Mouse (Mus musculus) hindbrain, embryonic 16.5 days (tissue): Measurements from ENCODE around the gene Casz1. TPM values are rescaled to one million over a fixed set of nuclear protein-coding genes. Genes with fewer than 3 reads are reported as not detected.

Experiments used
- ATAC-seq: fragments of 200-750 bp; cut with Nextera tagmentation; 2 replicates; pipeline ENCODE4 v1.8.0; 2017; ENCODE audit warnings: moderate TSS enrichment, moderate library complexity
- H3K27ac ChIP-seq: fragments of 300-500 bp; sonication (generic); 2 replicates; pipeline ENCODE4 v1.5.1; 2014; ENCODE audit warnings: low read depth, mild to moderate bottlenecking, control low read depth, low read length, moderate library complexity
- H3K27me3 ChIP-seq: fragments of 300-500 bp; sonication (generic); replicated peaks from 2 replicates; pipeline ENCODE4 v1.6.1; 2014; ENCODE audit warnings: low read length; ENCODE audit not compliant: control insufficient read depth, insufficient read depth
- H3K36me3 ChIP-seq: fragments of 300-500 bp; sonication (generic); 2 replicates; pipeline ENCODE4 v1.6.1; 2014; ENCODE audit warnings: mild to moderate bottlenecking, low read length, moderate library complexity, mixed read lengths; ENCODE audit not compliant: control insufficient read depth, insufficient read depth
- H3K4me1 ChIP-seq: fragments of 300-500 bp; sonication (generic); 2 replicates; pipeline ENCODE4 v1.6.1; 2014; ENCODE audit warnings: low read depth, low read length; ENCODE audit not compliant: control insufficient read depth, insufficient read depth
- H3K4me2 ChIP-seq: fragments of 300-500 bp; sonication (generic); 2 replicates; pipeline ENCODE4 v1.6.1; 2014; ENCODE audit warnings: mild to moderate bottlenecking, low read length, control low read depth, moderate library complexity
- H3K4me3 ChIP-seq: fragments of 300-500 bp; sonication (generic); 2 replicates; pipeline ENCODE4 v1.5.1; 2014; ENCODE audit warnings: mild to moderate bottlenecking, low read length, control low read depth, moderate library complexity
- H3K9ac ChIP-seq: fragments of 300-500 bp; sonication (generic); 2 replicates; pipeline ENCODE4 v1.6.1; 2014; ENCODE audit warnings: low read depth, mild to moderate bottlenecking, control low read depth, low read length, moderate library complexity
- H3K9me3 ChIP-seq: fragments of 300-500 bp; sonication (generic); 2 replicates; pipeline ENCODE4 v1.6.1; 2014; ENCODE audit warnings: mild to moderate bottlenecking, low read length, moderate library complexity; ENCODE audit not compliant: control insufficient read depth
- WGBS: fragments of 180-500 bp; shearing (Covaris S2); extraction: QIAGEN DNeasy Blood & Tissue Kit; methylation state at CpG from one replicate; pipeline ENCODE4 v1.1.7; 2014; 5-methylcytosine and 5-hydroxymethylcytosine counted together
- polyA plus RNA-seq: library from polyadenylated mRNA; unstranded; fragments of >200 nt; fragmentation: Nextera tagmentation; extraction: Ambion mirVana; gene quantifications from 2 replicates; pipeline ENCODE4 v1.2.1, GENCODE M21; 2015

Casz1 gene
- 4.4 and 5.6 TPM in 2 replicates for polyA plus RNA-seq

DNA sequence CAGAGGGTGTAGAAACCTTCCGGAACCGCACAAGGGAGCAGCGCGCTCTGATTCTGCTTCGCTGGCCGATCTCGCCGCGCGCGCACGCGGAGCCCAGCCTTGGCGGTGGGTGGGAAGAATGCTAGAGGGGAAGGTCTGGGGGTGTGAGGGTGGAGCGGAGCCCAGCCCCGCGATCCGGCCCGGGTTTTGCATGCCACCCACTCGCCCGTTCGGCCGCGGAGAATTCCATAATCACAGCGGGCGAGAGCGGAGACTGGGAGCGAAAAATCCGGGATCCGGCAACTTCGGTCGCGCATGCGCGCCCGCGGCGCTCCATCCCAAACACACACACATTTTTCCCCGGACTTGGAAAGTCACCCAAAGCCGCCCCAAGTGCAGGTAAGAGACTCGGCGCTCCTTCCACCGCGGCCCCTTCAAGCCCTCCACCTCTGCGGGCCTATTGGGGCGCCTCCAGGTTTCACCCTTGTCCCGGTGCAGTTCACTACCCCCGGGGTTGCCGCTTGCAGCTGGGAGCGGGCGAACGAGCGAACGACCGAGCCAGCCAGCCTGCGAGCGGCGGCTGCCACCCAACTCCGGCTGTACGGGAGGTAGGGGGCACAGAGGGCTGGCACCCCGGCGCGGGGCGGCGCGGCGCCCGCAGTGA is at the start of gene Casz1:
Casz1 (plus strand) TSS at position 293 of the 643 bp plus-strand sequence.
- Histone ChIP-seq H3K9me3 (no peaks in the 10 kb centered on the region), H3K4me1 (peaks cover 28% of the 10 kb centered on the region), H3K27me3 (peaks cover 19% of the 10 kb centered on the region), H3K4me2 (peak within 1 kb of the TSS; percentile 99), H3K9ac (peak within 1 kb of the TSS; percentile 64), H3K27ac (no peak within 1 kb of the TSS), H3K4me3 (peak within 1 kb of the TSS; percentile 61), H3K36me3 (no peaks in the 10 kb centered on the region)
- WGBS: under 1% methylated on average over 68 of the region's 68 CpGs
- ATAC-seq: peak; percentile 85

DNA sequence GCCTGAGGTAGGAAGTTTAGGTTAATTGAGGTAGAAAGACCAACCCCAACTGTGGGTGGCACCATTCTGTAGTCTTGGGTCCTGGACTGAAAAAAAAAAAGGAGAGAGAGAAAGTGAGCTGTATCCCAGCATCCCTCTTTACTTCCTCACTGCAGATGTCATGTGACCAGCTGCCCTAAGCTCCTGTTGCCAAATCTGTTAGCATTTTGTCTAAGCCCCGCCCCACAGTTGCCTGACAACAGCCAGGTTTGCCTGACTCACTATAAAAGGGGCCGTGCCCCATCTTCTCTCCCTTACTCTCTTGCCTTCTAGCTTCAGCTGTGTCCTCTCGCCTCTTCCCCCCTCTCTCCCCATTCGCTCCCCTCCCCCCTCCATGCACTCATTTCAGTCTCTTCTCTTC is 45.4 kb upstream of the Casz1 start:
- Histone ChIP-seq H3K4me1 (no peaks in the 10 kb centered on the region), H3K36me3 (no peaks in the 10 kb centered on the region), H3K4me2 (no peak overlapping the region), H3K9me3 (no peaks in the 10 kb centered on the region), H3K27me3 (no peaks in the 10 kb centered on the region), H3K4me3 (no peak overlapping the region), H3K9ac (no peak overlapping the region), H3K27ac (no peak overlapping the region)
- WGBS: 36% methylated on average over 4 of the region's 4 CpGs
- ATAC-seq: no peak

DNA sequence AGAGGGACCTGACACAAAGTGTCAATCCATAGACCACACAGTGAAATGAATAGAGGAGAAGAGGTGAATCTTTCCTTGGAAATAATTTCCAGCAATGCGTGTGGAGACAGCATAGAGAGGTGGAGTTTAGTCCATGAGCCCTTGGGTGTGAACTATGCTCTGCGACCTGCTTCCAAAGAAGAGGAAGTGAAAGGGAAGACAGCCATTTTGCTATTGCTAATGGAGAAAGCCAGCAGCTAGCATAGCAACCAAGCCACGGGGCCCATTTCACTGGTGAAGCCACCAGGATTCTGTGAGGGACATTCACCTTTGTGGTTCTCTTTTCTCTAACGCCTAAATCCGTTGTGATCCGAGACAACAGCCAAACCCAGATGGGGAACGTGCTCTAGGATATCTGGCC is 44.1 kb upstream of the Casz1 start:
- WGBS: 90% methylated on average over 7 of the region's 7 CpGs
- Histone ChIP-seq H3K4me3 (no peak overlapping the region), H3K27me3 (no peaks in the 10 kb centered on the region), H3K36me3 (no peaks in the 10 kb centered on the region), H3K27ac (no peak overlapping the region), H3K4me2 (no peak overlapping the region), H3K4me1 (no peaks in the 10 kb centered on the region), H3K9ac (no peak overlapping the region), H3K9me3 (no peaks in the 10 kb centered on the region)
- no peak for ATAC-seq

DNA sequence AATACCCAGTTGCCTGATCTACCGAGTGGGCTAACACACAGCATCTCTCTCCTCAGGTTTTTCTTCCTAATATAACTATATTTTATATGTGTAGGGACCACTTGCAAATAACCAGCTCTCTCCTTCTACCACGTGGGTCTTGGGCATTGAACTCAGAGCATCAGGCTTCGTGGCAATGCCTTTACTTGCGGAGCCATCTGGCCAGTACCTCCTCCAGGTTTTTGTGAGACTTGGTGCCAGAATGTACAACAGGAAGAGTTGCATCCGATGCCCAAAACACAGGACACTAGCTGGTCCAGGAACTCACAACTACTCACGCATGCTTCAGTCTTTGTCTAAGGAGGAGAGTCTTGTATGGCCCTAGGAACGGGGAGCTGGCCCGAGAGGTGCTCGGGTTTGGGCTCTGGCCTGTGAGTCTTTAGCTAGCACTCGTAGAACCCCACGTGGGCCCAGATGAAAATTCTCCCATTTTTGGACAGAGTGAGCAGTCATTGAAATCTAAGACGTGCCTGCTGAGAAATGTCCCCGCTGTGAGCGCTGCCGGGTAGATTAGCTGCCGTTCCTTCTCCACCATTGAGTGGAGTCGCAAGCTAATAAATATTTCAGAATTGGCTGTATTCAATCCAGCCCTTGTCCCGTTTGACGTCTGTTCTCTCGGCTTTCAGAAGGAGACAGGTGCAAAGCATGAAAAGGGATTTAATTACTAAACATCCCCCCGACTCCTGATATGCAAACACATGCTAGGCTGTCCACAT is 38.0 kb upstream of the Casz1 start:
- peaks cover 3% of the 10 kb centered on the region; the same call in 1 of the 2 replicates for H3K27me3 ChIP-seq
- H3K27ac ChIP-seq: no peak overlapping the region
- H3K4me2 ChIP-seq: no peak overlapping the region
- WGBS: 39% methylated on average over 21 of the region's 21 CpGs
- no peak overlapping the region for H3K4me3 ChIP-seq
- H3K9ac ChIP-seq: no peak overlapping the region
- no peaks in the 10 kb centered on the region for H3K9me3 ChIP-seq
- no peaks in the 10 kb centered on the region for H3K36me3 ChIP-seq
- H3K4me1 ChIP-seq: peaks cover 18% of the 10 kb centered on the region
- ATAC-seq: no peak

DNA sequence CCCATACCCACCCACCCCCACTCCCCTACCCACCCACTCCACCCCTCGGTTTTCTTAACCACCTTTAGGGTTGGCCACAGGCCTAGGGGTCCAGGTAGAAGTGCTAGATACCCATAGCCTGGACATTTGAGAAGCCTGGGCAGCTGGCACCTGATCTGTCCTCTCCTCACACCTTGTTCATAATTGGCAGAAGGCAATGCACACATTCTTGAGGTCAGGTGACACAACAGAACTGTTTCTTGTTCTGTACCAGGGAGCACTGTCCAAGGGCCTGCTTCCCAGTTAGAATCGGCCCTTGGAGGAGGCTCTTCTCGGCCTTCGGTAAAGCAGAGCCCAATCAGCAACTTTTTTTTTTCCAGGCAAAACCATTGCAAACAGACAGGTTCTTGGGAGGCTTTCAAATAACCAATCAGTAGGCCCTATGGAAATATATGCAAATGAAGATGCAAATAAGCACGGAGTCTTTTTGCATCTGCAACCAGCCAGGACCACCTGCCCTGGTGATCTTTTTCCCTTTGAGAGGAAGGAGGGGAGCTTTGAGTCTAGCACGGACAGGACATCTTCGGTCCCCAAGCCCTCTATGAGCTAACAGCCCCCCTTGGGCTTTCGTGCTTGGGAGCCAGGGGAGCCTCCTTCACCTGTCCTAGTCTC is 36.4 kb upstream of the Casz1 start:
- no peak for ATAC-seq
- Histone ChIP-seq H3K4me1 (peaks cover 25% of the 10 kb centered on the region), H3K9ac (no peak overlapping the region), H3K27me3 (peaks cover 9% of the 10 kb centered on the region), H3K9me3 (no peaks in the 10 kb centered on the region), H3K4me2 (no peak overlapping the region), H3K36me3 (no peaks in the 10 kb centered on the region), H3K4me3 (no peak overlapping the region), H3K27ac (no peak overlapping the region)
- 28% methylated on average over 8 of the region's 8 CpGs for WGBS

DNA sequence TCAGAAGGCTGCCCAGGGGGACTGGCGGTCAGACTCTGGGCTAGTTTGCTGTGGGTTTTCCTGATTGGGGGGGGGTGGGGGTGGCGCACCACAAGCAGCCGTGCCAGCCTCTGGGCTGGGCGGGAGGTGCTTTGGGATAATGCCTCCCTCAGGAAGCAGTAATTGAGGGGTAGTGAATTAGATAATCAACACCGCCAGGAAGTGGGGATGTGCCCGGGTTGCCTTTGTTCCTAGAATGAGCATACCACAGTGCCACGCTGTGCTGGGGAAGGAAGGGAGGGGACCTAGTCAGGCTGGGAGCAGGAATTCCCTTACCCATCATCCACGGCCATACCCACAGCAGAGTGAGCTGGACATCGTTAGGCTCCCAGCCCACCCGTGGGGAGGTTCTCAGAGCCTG is 35.6 kb upstream of the Casz1 start:
- 28% methylated on average over 9 of the region's 10 CpGs for WGBS
- Histone ChIP-seq H3K4me3 (no peak overlapping the region), H3K27me3 (peaks cover 12% of the 10 kb centered on the region), H3K4me2 (no peak overlapping the region), H3K9me3 (no peaks in the 10 kb centered on the region), H3K4me1 (peaks cover 25% of the 10 kb centered on the region), H3K36me3 (no peaks in the 10 kb centered on the region), H3K9ac (no peak overlapping the region), H3K27ac (no peak overlapping the region)
- no peak for ATAC-seq

DNA sequence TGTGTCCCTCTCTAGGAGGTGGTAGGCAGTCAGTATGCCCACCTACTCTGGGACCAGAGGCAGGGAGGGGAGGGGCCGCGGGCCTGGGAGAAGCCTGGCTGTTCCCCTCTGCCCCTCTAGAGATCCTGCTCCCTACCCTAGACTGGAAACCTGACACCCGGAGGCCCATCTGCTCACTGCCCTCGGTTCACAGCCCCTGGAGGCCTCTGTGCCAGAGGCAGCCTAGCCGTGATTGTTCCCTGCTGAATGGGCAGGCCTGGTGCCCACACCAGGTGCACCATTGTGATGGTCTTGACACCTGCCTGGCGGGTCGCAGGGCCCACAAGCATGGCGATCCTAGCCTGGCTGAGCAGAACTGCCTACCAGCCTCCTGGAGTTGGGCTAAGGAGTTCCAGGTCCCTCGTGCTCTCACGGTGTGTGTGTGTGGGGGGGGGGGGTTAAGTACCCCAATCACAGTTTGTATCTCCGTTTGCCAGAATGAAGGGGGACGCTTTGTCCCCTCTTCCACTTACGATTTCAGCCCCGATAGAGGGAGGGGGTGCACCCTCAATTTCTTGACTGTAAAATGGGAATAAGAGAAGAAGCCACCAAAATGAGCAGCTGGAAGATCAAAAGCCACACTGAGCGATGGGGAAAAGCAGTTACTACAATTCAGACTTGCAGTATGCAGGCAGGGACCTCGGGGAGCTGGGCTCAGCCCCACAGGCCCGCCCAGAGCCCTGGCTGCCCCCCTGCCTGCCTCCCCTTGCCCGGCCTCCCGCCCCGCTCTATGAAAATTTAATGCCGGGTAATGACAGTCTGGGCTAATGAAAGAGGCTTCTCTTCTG is 33.4 kb upstream of the Casz1 start:
- no peak overlapping the region for H3K27ac ChIP-seq
- peaks cover 12% of the 10 kb centered on the region for H3K27me3 ChIP-seq
- H3K4me3 ChIP-seq: no peak overlapping the region
- H3K4me1 ChIP-seq: peaks cover 25% of the 10 kb centered on the region
- no peaks in the 10 kb centered on the region for H3K9me3 ChIP-seq
- peak overlapping the region; percentile 39 for H3K4me2 ChIP-seq
- no peak; the same call in 1 of the 2 replicates for ATAC-seq
- WGBS: 2% methylated on average over 21 of the region's 21 CpGs
- H3K9ac ChIP-seq: no peak overlapping the region
- H3K36me3 ChIP-seq: no peaks in the 10 kb centered on the region

DNA sequence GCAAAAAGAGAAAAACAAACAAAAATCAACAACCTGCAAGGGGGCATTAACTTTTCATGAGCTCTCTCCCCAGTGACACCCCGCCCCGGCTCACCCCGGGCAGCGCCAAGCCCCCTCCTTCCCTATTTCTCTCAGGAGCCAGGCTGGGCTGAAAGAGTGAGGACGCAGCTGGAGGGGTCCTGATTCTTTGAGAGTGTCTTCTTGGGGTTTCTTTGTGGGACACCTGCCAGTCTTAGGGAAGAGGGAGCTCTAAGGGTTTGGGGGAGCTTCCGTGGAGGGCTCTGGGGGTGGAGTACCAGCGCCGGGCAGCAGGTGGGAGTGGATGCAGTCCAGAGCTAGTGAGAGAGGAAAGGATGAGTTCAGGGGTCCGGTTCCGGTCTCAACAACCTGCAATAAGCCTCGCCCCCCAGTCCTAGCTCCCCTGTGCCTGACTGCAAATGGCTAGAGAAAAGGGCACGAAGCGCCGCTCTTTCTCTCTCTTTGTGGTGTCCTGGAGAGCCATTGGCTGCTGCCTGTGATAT is 32.8 kb upstream of the Casz1 start:
- no peak for ATAC-seq
- H3K27me3 ChIP-seq: peaks cover 12% of the 10 kb centered on the region

More for the DNA sequence above, 32.8 kb upstream of the Casz1 start:
- WGBS: 3% methylated on average over 14 of the region's 14 CpGs
- 0 out of 2 replicates have a peak overlapping the region, but pooled peaks have one; percentile 3 for H3K9ac ChIP-seq
- peak overlapping the region; percentile 39 for H3K4me2 ChIP-seq
- no peak overlapping the region for H3K27ac ChIP-seq
- H3K4me1 ChIP-seq: peaks cover 20% of the 10 kb centered on the region
- H3K4me3 ChIP-seq: peak overlapping the region; percentile 18; the same call in 1 of the 2 replicates
- H3K9me3 ChIP-seq: no peaks in the 10 kb centered on the region
- H3K36me3 ChIP-seq: no peaks in the 10 kb centered on the region
